Mouse (Mus musculus): ENCODE results near the gene Man1c1.

GRCm38 (mm10) chr4:134572449-134573300, 131.4 kb downstream of the Man1c1 start:
- TF ChIP-seq CTCF (conservative IDR thresholded peaks at IDR 0.05; ENCODE audit: insufficient read depth, insufficient read length, low read depth, low read length) (no peak), POLR2A (IDR thresholded peaks at IDR 0.05; ENCODE audit: low read depth, low read length) (no peak)

Measured in kidney, adult 2 months (tissue).